Mouse (Mus musculus): ENCODE results near the gene Nfic.

The Nfic gene

DNA sequence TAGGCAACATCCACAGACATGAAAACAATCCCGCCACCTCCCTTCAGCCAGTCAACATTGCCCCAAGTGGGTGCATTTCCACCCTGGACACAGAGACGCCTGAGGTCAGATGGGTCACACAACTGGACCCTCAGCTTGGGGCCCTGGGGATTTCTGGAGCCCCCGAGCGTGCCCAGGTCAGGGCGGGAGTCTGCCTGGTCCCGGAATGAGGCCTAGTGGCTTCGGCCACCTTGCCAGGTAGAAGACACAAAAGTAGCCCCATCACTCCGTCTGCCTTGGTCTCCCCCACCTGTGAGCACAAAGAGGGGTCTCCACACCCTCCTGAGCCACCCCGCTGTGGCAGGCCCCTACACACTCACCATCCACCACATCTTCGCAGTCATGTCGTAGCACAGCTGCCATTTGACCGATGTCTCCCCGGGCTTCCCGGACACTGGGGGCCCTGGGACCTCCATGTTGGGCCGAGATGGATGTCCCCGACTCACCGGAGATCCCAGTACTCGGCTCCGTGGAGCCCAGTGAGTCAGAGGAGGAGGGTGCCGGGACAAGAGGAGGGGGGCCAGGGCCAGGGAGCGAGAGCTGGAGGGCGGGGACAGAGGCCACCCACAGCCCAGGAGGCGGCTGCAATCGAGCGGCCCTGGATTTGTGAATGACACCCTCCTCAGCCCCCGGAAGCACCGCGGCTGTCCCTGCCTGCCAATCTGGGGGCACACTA is at the start of gene Nfic:
Gene Nfic (minus strand): TSS at position 455 of the 715 bp plus-strand sequence.
- no peak for DNase-seq (ENCODE audit: low spot score)

DNA sequence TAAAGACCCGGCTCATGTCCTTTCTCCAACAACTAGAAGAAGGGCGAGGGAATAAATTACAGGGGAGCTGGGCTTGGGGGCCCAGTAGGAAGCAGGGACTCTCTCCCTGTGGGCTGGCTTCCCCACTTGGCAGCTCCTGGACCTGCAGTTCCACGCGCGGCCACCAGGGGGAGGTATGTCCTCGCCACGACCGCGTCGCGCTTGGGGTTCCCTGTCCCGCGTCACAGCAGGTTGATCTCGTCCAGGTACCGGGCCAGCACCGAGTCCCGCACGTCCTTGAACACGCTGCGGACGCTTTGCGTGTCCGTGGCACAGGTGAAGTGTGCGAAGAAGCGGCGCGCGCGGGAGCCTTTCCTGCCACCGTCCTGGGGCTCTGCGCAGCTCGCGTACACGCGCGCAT is 47.2 kb upstream of the Nfic start:
- peak; percentile 48 for DNase-seq (ENCODE audit: low spot score)

DNA sequence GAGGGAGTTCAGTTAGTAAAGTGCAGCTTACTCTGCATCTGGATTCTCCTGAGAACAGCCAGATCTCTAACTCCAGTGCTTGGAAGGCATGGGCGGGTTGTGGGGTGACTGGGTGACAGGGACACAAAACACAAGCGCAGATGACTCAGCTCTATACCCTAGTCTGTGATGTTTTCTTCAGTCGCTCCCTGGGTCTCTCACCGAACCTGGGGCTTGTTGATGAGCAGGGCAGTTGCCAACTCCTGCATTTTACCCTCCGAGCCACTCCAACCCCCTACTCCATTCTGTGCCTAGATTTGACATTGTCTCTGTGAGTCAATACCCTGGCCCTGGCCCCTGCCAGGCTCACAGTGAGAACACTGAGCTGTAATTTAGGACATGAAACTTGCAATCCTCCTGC is 46.4 kb upstream of the Nfic start:
- no peak for DNase-seq (ENCODE audit: low spot score)

DNA sequence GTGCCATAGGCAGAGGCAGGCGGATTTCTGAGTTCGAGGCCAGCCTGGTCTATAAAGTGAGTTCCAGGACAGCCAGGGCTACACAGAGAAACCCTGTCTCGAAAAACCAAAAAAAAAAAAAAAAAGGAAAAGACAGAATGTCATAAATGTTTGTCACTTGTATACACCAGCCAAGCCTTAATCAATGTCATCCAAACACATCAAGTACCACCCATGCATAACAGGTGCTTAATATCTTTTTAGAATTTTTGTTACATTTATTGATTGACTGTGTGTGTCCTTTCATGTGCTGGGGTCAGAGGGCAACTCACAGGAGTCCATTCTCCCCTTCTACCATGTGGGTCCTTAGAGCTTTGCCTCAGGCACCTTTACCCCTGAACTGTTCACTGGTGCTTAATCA is 44.6 kb upstream of the Nfic start, which contains the start of gene S1pr4:
Gene S1pr4 (minus strand): TSS at position 101 of the 400 bp plus-strand sequence.
- DNase-seq (ENCODE audit: low spot score) = no peak

DNA sequence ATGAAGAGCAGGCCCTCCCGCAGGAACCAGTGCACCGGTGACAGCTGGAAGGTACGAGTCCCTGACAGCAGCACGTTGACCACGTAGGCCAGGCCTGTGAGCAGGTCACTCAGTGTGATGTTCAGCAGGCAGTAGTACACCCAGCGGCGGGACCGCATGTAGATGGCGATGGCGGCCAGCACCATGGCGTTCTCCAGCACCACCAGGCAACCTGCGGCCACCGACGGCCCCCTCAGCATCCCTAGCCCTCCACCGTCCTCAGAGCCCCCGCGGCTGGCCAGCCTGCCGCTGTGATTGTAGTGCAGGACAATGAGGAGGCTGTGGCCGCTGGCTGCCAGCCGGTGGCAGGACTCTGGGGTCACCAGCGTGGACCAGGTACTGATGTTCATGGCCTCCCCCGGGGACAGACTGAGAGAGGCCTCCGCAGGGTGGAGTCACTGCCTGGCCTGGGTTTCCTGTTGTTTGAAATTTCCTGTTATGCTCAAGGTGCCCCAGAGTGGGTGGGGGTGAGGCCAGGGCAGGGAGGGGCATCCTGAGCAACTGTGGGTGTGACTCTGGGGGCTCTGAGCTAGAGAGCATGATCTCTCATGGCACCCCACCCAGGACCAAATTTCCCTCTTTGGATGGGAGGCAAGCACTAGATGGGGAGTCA is 43.9 kb upstream of the Nfic start:
- DNase-seq (ENCODE audit: low spot score) = no peak

DNA sequence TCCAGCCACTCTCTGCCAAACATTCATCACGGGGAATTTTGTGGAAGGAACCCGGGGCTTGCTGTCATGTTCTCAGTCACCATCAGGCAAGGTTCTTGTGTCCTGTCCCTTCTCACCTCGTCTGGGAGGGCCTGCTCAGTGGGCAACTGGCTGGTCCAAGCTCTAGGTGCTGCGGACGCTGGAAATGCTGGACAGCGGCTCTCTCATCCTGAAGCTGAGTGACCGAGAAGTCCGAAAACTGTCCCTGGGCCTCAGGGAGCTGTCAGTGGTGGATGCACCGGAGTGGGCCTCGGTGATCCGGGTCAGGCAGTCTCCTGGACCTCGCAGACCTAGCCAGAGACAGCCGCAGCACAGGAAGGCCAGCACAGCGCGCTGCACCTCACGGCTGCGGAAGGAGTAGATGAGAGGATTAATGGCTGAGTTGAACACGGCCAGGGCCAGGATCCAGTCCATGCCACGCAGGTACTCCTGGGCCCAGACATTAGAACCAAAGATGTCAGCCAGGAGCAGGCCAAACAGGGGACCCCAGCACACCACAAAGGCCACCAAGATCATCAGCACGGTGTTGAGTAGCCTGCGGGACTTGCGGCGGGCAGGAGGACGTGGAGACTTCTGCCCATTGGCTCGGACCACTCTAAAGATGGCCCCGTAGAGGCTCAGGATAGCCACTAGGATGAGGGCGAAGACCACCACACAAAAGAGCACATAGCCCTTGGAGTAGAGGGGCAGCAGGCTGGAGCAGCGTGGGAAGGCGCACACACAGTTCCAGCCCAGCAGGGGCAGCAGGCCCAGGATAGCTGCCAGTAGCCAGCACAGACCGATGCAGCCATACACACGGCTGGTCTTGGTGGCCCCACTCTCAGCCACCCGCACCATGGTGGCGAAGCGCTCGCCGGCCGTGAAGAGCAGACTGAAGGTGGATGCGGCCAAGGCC is 43.1 kb upstream of the Nfic start:
- DNase-seq (ENCODE audit: low spot score) = no peak

DNA sequence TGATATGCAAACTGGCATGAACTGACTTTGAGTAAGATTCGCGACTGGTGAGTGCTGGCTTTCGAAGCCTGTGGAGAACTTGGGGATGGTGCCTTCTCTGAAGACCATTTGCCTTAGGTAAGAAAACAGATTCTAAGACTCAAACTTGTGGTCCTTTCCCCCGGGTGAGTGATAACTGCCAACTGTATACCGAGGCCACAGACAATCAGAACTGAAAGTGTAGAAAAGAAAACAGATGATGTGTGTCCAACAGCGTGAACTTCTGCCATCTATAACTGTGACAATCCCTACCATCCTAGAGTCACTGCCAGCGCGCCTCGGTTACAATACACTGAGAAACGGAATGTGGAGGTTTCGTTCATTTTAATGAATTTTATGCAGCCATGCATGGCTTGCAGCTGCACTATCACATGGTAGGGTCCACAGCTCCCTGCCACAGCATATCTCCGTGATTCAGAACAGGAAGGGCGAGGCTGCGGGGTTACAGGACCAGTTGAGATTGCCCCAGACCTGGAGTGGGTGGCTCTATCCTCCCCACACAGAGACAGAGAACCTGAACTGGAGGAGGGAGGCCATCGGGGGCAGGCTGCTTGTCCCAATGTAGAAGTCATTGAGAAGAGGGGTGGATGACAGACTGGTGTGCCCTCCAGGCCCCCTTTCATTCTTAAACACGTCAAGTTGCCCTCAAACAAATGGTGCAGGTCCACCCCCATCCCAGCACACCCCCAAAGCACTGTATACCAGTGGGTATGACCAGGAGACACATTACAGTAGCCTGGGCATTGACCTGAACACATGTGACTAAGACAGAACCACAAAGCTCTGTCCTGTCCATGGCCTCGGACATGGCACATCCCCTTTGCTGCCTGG is 42.2 kb upstream of the Nfic start:
- no peak for DNase-seq (ENCODE audit: low spot score)

DNA sequence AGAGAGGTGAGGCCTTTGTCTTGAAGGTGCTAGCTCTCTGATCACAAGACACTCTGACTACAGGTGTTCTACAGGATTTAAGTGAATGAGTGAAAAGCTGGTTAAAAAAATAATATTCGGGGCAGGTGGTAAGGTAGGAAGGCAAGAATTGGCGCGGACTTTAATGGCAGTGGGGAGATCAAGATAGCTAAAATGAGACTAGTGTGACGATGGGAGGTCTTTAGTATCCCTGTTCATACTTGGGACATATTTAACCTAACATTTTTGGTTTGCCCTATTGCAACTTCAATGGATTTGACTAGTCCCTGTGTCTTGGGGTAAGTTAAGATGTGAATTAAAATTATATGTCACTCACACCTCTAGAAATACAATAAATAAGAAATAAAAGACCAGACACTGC is 41.5 kb upstream of the Nfic start:
- no peak for DNase-seq (ENCODE audit: low spot score)

DNA sequence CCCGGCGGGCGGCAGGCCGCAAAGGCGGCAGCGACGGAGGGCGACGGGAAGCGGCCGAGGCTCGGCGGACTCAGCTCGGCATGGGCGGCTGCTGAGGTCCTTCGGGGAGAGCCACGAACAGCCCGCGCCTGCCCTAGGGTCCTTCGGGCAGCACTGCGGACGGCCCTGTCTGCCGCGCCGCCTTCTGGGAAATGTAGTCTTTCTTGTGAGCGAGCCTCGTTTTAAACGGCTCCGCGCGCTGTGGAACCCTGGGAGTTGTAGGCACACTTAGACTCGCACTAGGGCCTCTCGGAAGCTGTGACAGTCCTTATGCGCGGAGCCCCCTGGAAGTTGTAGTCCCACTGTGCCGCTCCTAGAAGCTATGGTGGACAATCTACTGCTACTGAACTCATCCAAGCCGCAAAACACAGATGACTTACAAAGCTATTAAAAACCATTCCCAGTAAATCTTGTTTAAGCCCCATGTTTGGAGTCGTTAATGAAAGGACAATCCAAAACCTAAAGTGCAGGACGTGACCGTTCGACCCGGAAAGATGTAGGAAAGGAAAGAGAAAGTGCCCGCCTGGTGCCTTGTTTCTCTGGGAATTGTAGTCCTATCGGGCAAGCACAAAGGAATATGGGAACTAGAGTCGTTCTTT is 40.9 kb upstream of the Nfic start, which contains the start of gene Ncln:
Gene Ncln (minus strand): TSS at position 129 of the 638 bp plus-strand sequence.
- DNase-seq (ENCODE audit: low spot score) = peak; percentile 98

DNA sequence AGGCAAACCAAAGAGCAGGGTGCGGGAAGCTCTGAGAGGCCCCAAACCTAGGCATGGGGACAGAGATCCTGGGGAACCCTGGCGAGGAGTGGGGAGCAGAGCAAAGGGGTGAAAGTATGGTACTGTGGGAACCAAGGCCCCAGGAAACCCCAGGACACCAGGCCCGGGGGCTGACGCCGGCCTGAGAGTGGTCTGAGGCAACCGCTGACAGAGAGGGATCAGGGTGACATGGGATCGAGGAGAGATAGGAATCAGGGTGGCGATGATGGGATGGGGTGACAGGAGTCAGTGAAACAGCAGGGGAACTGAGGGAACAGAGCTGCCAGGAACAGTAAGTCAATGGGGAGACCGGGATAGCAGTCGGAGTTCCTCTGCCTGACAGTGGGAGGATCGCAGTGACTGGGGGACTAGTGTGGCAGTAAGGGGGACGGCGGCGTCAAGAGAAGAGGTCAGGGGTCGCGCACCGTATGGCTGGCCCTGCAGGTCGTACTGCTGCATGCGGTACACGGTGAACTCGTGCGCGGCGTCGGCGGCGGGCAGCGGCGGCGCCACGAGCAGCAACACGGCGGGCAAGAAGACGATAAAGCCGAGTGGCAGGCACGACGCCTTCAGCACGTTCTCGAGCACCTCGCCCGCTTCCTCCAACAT is 40.3 kb upstream of the Nfic start:
- no peak for DNase-seq (ENCODE audit: low spot score)

DNA sequence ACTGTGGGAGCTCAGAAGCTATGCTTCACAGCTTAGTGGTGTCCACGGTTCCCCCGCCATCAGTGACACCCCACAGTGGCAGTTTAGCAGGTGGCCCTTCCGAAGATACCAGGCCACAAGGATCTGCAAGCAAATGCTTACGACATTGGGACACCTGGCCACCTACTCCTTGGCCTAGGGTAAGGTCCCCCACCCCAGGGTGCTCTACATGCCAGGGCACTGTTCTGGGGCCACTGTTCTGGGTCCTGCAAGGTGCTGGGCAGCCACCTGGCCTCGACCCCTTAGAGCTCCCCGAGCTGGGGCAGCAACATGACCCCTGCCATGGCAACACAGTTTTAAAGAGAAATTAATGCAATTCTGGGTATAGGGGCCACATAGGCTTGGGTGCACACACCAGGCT is 39.7 kb upstream of the Nfic start:
- DNase-seq (ENCODE audit: low spot score) = no peak

DNA sequence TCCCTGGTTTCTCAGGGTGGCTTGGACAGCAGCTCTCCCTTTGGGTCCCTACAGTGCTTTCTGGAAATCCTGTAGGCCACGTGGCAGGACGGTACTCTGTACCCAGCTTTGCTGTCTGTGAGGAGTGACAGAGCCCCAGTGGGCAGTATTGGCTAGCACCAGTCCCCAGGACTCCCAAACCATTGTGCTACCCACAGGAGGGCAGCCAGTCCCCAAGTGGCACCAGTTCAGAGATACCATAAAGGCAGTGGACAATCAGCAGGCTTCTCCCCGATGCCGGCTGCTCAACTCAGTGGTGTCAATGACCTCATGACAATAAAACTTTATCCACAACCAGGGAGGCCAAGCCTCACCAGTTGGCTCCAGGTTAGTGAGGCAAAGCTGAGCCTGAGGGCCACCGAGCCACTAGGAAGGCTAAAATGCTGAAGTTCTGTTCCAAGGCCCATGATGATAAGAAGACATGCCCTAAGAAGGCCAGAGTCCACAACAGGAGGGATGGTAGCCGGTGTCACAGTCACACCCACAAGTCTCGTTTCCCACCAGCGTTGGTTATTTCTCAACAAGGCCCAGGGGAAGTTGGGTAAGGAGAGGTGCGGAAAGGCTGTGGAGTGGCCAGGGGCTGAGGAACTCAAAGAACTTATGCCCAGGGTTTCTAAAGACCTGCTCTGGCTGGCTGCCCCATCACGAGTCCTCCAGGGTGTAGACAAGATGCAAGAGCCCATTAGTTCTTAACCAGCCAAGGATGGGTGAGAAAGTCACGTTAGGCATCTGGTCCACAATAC is 39.0 kb upstream of the Nfic start:
- DNase-seq (ENCODE audit: low spot score) = no peak

DNA sequence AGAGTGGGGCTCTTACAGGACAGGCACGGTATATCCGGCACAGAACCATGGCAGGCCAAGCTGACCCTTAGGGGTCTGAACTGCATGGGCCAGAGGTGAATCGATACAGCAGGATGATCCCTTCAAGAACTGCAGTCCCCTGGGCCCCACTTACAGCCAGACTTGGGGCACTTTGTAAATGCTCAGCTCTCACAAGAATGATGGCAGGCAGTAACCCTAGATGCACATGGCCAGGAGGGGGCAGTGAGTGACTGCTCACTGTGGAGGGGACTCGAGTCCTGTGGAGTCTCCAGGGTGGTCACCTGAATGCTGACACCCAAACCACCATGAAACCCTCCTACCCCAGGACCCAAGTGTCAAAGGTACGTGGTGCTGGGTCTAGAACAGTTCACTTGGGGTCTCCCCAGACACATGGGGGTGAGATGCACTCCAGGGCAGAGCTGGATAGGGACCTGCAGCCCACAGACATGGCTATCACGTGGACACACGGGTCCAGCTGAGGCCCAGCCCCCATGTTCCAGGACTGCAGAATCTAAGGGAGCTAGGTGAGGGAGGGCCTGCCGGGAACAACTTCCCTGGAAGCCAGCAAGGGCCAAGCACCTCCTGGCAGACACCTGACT is 38.3 kb upstream of the Nfic start:
- no peak for DNase-seq (ENCODE audit: low spot score)

DNA sequence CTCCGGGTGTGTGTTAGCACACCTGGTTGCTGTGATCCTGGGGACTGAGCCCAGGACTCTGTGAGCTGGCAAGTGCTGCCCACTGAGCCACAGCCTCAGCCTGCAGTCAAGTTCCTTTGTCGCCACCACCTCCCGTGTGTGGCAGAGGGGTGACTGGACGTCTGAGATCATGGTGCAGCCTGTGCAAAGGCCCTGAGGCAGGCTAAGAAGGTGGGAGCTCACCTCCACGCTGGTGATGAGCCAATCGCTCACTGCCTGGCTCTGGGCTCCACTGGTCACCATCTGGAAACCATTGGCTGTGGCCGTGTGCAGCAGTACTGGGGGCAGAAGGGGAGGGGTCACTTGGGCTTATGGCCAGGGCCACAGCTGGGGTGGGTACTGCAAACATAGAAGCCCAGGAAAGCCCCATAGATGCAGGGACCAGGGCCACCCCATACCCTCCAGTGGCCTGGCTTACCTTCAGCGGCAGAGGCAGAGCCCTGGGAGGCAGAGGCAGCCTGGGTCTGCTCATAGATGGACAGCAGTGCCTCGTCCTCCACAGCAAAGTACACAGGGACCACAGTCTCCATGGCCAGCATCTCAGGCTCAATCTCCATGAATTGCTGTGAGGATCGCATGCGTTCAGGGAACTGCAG is 37.3 kb upstream of the Nfic start:
- DNase-seq (ENCODE audit: low spot score) = no peak

DNA sequence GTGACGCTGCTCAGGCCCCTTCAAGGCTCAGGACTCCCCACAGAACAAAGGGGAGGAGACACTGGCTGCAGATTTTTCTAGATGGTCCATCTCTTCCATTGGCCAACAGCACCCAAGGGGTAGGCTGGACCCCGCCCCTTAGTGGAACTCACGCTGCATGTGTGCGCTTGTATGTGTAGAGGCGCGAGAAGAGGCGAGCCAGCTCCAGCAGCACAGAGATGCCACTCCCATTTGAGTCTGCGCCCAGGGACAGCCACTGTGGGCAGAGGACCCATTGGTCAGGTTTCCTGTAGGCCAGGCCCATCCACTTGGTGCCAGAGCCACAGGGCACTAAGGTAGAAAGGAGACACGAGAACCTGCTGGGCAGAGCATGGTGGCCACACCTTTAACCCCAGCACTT is 35.6 kb upstream of the Nfic start:
- DNase-seq (ENCODE audit: low spot score) = no peak

DNA sequence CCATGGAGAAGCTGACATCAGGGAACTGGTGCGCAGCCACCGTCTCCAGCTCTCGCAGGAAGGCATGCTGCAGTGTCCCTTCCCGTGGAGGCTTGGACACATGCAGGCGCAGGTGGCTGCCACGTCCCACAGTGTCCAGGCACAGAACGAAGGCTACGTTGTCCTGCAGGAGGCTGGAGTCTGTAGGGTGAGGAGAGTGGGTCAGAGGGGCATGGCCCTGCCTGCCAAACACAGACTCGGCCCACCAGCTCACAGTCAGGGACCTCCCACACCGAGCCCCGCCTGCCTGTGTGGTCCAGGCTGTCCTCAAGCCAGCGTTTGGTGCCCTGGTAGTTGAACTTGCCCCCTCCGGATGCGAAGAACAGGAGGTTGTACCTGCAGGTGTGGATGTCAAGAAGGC is 34.5 kb upstream of the Nfic start:
- DNase-seq (ENCODE audit: low spot score) = no peak

DNA sequence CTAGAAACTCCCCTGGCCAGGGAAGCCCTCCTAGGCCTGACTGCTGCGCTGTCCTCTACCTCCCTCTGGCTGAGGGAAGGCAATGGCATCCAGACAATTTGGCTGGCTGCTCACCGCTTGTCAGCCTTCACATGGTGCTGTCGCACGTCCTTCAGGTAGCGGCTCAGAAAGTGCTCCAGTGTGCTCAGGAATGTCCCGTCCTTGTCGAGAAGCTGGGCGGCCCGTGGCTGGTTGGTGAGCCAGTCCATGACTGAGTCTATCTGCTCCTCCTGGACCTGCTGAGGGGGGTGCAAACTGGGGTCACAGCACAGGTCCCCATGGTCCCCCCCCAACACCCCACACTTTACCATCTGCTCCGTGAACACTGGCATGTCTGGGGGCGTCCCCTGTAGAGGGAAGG is 32.6 kb upstream of the Nfic start:
- no peak for DNase-seq (ENCODE audit: low spot score)

DNA sequence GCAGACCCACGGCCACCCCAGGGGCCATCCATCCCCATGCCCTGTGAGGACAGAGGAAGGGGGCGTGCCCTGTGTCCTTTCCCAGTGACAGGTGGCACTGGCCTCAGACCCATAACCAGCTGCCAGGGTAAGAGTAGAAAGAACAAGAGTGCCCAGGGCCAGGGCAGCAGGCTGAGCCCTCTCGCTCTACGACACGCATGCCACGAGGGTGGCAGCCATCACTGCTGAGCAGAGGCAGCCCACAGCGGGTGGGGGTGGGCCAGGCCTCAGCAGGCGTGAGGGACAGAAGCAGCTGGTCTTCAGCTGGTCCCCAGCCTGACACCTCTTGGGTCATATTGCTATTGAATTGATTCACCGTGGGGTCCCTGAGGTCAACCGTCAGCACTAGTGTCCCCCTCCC is 31.1 kb upstream of the Nfic start:
- DNase-seq (ENCODE audit: low spot score) = no peak

DNA sequence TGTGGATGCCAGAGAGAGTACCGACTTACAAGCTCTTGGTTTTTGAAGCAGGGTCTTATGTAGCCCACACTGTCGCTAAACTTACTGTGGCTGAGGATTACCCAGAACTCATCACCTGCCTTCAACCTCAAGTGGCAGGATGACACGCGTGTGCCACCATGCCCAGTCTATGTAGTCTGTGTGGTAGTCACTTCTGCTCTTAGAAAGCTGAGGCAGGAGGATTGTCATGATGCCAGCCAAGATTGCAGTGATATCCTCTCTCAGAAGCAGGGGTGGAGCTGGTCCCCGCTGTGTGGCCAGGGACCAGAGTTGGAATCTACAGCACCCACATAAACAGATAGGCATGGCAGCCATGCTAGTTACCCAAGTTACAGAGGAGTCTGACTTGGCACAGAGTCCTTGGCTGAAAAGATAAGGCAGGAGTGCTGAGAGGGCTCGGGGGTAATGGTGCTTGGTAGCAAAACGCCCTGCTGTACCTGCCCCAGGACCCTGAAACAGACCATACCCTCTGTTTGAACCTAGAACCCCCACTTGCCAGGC is 30.1 kb upstream of the Nfic start:
- no peak for DNase-seq (ENCODE audit: low spot score)

All from adipocyte (in vitro differentiated cells).